Mouse (Mus musculus): ENCODE results near the gene Bri3. TPM values are rescaled to one million over a fixed set of nuclear protein-coding genes. Genes with fewer than 3 reads are reported as not detected.

The Bri3 gene
- polyA plus RNA-seq, 1 experiment from 2014 or later = 113 TPM

DNA sequence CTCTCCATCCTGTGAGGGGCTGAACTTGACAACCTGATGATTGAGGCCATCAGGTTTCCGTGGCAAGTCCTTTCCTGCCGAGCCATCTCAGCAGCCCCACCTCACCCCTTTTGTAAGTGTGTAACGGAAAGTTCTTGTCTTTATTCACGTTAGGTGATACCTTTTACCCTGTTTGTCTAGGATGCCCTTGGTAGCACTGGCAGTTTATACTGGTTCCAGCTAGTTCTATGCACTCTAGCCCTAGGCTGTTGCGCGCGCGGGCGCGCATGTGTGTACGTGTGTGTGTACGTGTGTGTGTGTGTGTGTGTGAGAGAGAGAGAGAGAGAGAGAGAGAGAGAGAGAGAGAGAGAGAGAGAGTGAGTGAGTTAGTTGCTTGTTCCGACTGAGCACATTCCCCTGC is 19.3 kb downstream of the Bri3 start:
- no peak for ATAC-seq (ENCODE audit: insufficient number of reproducible peaks, insufficient read depth, low FRiP score, low TSS enrichment, low read depth)
- no peak overlapping the region for H3K4me3 ChIP-seq
- no peak overlapping the region for H3K9ac ChIP-seq
- H3K9me3 ChIP-seq = no peaks in the 10 kb centered on the region
- peaks cover 59% of the 10 kb centered on the region for H3K36me3 ChIP-seq
- H3K4me1 ChIP-seq = peaks cover 41% of the 10 kb centered on the region
- H3K27me3 ChIP-seq = no peaks in the 10 kb centered on the region
- 82% methylated on average over 13 of the region's 13 CpGs for WGBS
- no peak overlapping the region for H3K4me2 ChIP-seq
- no peak overlapping the region for H3K27ac ChIP-seq

DNA sequence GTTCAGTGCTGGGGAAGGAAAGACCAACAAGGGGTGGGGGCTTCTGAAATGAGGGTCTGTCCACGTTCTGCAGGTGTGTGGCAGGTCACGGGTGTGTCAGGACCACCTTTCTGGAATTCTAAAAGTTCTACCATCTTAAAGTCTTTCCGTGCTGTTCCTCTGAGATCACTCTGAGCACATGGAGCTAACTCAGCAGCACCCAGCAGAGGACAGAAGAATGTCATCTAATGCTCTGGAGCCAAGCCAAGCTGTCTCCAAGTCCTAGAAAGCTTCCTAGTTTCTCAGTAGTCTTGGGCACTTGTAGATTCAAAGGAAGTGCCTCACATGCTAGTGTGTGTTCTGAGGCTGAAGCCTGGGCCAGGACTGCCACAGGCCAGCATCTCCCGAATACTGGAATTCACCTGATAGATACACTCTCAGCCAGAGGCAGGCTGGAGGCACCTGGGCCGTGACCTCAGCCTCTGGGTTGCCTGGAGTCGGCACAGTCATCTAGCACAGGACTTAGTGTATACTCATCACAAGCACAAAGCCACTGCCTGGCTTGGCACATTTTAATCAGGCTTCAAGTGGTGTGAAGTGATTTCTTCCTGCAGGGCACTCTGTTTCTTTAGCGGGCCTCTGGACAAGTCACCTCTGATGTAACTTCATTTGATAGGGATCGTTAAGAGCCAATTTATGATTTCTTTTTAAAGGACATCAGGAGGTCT is 23.5 kb downstream of the Bri3 start:
- ATAC-seq (ENCODE audit: insufficient number of reproducible peaks, insufficient read depth, low FRiP score, low TSS enrichment, low read depth) = no peak
- no peak overlapping the region for H3K27ac ChIP-seq
- H3K36me3 ChIP-seq = peaks cover 56% of the 10 kb centered on the region
- H3K4me3 ChIP-seq = no peak overlapping the region
- 77% methylated on average over 8 of the region's 8 CpGs for WGBS
- H3K4me1 ChIP-seq = peaks cover 8% of the 10 kb centered on the region
- H3K9me3 ChIP-seq = no peaks in the 10 kb centered on the region
- H3K27me3 ChIP-seq = no peaks in the 10 kb centered on the region
- H3K9ac ChIP-seq = no peak overlapping the region
- H3K4me2 ChIP-seq = no peak overlapping the region

DNA sequence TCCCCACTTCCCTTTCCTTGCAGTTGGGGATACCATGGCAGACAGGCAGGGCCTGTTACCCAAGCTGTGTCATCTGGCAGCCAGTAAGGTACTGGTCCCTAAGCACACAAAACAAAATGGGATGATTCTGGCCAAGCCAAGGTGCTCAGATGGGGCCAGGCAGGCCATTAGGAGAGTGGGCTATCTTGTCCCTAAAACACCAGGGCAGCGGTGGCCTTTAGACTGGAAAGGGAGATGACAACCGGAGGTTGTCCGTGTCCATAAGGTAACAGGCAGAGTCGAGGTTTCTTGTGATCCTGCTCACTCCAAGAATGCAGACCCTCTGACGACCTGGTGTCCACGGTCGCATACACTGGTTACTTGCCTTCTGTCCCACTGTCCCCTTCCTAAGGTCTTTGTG is 25.7 kb downstream of the Bri3 start:
- Histone ChIP-seq H3K9me3 (no peaks in the 10 kb centered on the region), H3K4me3 (no peak overlapping the region), H3K4me2 (no peak overlapping the region), H3K36me3 (peaks cover 43% of the 10 kb centered on the region), H3K27me3 (no peaks in the 10 kb centered on the region), H3K27ac (no peak overlapping the region), H3K4me1 (no peaks in the 10 kb centered on the region), H3K9ac (no peak overlapping the region)
- WGBS = 90% methylated on average over 7 of the region's 7 CpGs
- ATAC-seq (ENCODE audit: insufficient number of reproducible peaks, insufficient read depth, low FRiP score, low TSS enrichment, low read depth) = no peak

DNA sequence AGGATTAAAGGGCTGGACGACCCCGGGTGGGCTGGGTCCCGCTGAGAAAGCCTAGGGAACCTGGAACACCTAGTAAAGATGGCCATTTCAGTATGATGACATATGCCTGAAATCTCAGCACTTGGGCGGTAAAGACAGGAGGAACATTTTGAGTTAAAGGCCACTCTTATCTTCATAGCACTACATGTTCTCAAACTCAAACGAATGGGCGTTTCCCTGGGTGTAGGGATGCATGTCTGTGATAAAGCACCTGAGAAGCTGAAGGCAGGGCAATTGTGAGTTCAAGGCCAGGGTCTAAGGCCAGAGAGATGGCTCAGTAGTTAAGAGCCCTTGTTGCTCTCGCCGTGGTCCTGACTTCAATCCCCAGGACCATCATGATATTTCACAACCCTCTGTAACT is 26.2 kb downstream of the Bri3 start:
- no peak for ATAC-seq (ENCODE audit: insufficient number of reproducible peaks, insufficient read depth, low FRiP score, low TSS enrichment, low read depth)
- Histone ChIP-seq H3K4me2 (no peak overlapping the region), H3K27ac (no peak overlapping the region), H3K9me3 (no peaks in the 10 kb centered on the region), H3K27me3 (no peaks in the 10 kb centered on the region), H3K4me3 (no peak overlapping the region), H3K9ac (no peak overlapping the region), H3K36me3 (peaks cover 40% of the 10 kb centered on the region), H3K4me1 (no peaks in the 10 kb centered on the region)
- 95% methylated on average over 8 of the region's 8 CpGs for WGBS

DNA sequence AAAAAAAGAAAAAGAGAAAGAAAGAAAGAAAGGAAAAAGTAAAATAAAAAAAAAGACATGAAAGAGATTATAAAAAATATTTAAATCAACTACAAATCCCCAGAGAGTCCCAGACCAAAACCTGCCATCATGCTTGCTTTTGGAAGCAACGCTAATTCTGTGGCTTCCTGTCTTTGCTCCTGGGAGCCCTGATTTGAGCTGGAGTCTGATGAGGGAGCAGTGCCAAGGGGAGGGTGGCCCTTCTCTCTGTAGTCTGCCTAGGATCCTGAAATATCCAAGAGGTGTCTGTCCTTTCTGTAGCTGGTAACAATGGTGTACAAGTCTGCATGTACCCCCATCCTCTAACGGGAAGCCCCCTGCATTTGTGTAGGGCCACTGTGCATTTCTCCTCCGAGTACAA is 26.9 kb downstream of the Bri3 start:
- Histone ChIP-seq H3K4me2 (no peak overlapping the region), H3K9me3 (no peaks in the 10 kb centered on the region), H3K9ac (no peak overlapping the region), H3K27ac (no peak overlapping the region), H3K27me3 (no peaks in the 10 kb centered on the region), H3K4me1 (no peaks in the 10 kb centered on the region), H3K36me3 (peaks cover 35% of the 10 kb centered on the region), H3K4me3 (no peak overlapping the region)
- 75% methylated on average over 3 of the region's 3 CpGs for WGBS
- no peak for ATAC-seq (ENCODE audit: insufficient number of reproducible peaks, insufficient read depth, low FRiP score, low TSS enrichment, low read depth)

DNA sequence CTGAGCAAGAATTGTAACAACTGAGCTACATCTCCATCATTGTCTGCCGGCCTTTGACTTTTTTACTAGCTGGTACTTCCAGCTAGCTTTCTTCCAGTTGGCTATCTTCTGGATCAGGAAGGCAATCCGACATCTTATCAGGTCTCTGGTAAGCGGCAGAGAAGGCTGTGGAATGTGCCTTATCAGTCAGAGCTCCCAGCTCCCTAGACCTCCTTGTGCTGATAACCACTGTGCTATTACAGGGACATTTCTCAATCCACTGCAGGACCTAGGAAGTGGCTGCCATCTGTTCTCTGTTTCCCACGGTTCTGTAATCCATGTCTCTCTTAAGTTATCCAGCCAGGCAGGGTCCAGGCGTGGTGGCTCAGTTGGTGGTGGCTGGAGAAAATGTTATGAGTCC is 27.5 kb downstream of the Bri3 start:
- Histone ChIP-seq H3K4me2 (no peak overlapping the region), H3K27me3 (no peaks in the 10 kb centered on the region), H3K36me3 (peaks cover 30% of the 10 kb centered on the region), H3K4me3 (no peak overlapping the region), H3K9me3 (no peaks in the 10 kb centered on the region), H3K27ac (no peak overlapping the region), H3K4me1 (no peaks in the 10 kb centered on the region), H3K9ac (no peak overlapping the region)
- WGBS = 66% methylated on average over 5 of the region's 5 CpGs
- no peak for ATAC-seq (ENCODE audit: insufficient number of reproducible peaks, insufficient read depth, low FRiP score, low TSS enrichment, low read depth)

DNA sequence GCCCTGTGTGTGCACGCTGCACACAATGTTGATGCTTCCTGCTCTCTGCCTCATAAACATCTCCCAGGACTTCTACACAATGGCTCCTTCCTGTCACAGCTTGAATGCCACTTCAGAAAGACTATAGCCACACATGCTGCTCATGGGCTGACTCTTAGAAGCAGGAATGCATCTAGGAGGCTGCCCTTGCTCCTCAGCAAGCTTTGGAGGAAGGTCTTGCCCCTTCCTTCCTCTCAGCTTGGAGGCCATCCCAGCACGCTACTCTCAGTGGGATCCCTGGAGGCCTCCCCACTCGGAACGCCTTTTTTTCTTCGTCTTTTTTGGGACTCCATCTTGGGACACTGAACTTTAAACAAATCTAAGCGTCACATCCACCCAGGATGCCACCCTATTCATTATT is 30.7 kb downstream of the Bri3 start:
- H3K9me3 ChIP-seq = no peaks in the 10 kb centered on the region
- 74% methylated on average over 6 of the region's 6 CpGs for WGBS
- no peaks in the 10 kb centered on the region for H3K27me3 ChIP-seq
- no peak overlapping the region for H3K4me3 ChIP-seq
- no peak overlapping the region for H3K9ac ChIP-seq
- no peak overlapping the region for H3K27ac ChIP-seq
- H3K36me3 ChIP-seq = peaks cover 28% of the 10 kb centered on the region
- ATAC-seq (ENCODE audit: insufficient number of reproducible peaks, insufficient read depth, low FRiP score, low TSS enrichment, low read depth) = no peak
- no peaks in the 10 kb centered on the region for H3K4me1 ChIP-seq
- H3K4me2 ChIP-seq = no peak overlapping the region

DNA sequence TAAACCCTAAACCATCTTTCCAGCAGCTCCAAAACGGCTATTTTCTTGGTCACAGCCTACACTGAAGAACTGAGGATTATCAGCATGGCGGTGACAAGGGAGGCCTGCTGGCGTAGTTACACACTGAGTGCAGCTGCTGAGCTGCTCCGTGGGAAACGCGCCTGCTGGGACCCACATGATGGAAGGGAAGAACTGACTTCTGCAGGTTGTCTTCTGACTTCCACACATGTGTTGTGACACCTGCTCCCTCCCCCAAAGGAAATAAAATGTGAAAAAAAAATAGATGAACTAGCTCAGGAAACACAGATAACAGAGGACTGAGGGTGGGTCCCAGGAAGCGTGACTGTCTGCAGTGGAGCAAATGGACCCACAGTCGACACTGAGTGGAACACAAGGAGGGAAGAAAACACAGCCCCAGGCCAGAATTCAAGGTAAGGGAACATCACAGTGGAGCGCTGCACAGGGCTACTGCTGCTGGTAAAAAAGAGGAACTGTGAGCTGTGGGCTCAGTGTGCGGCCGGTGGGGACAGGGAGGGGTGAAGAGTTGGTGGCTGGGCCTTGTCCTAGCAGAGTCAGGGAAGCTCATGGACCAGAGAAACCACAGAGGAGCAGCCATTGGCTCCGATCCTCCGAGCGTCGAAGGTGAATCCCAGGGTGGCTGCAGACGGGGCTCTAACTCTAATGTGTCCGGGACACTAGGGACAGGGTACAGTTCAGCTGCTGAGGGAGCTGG is 32.8 kb downstream of the Bri3 start:
- WGBS = 86% methylated on average over 17 of the region's 17 CpGs
- no peak overlapping the region for H3K4me2 ChIP-seq
- ATAC-seq (ENCODE audit: insufficient number of reproducible peaks, insufficient read depth, low FRiP score, low TSS enrichment, low read depth) = no peak
- H3K9me3 ChIP-seq = no peaks in the 10 kb centered on the region
- no peak overlapping the region for H3K4me3 ChIP-seq
- H3K27me3 ChIP-seq = no peaks in the 10 kb centered on the region
- no peaks in the 10 kb centered on the region for H3K4me1 ChIP-seq
- no peak overlapping the region for H3K9ac ChIP-seq
- peaks cover 27% of the 10 kb centered on the region for H3K36me3 ChIP-seq
- H3K27ac ChIP-seq = no peak overlapping the region

DNA sequence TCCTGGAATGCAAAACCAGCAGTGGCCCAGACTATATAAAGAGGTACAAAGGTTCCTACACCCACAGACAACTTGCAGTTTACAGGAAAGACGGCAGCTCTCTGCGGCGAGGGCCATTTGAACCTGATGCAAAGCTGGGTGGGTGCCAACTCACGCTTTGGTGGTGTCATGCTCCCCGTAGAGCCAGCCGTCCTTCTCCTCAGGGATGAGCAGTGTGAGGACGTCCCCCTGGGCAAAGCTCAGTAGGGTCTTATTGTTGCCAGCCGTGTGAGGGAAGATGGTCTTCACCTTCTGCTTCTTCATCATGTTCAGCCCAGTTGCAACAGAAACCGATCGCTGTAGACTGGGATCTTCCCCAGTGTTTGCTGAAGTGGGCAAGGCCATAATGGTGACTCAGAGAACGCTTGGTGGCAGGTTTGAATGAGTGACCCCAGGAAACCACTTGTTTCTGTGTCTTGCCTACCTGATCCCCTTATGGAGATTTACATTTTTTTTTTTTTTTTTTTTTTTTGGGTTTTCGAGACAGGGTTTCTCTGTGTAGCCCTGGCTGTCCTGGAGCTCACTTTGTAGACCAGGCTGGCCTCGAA is 34.2 kb downstream of the Bri3 start:
- Histone ChIP-seq H3K4me3 (no peak overlapping the region), H3K27ac (no peak overlapping the region), H3K4me2 (no peak overlapping the region), H3K9me3 (no peaks in the 10 kb centered on the region), H3K4me1 (no peaks in the 10 kb centered on the region), H3K36me3 (peaks cover 27% of the 10 kb centered on the region), H3K9ac (no peak overlapping the region), H3K27me3 (no peaks in the 10 kb centered on the region)
- 91% methylated on average over 12 of the region's 13 CpGs for WGBS
- ATAC-seq (ENCODE audit: insufficient number of reproducible peaks, insufficient read depth, low FRiP score, low TSS enrichment, low read depth) = no peak

DNA sequence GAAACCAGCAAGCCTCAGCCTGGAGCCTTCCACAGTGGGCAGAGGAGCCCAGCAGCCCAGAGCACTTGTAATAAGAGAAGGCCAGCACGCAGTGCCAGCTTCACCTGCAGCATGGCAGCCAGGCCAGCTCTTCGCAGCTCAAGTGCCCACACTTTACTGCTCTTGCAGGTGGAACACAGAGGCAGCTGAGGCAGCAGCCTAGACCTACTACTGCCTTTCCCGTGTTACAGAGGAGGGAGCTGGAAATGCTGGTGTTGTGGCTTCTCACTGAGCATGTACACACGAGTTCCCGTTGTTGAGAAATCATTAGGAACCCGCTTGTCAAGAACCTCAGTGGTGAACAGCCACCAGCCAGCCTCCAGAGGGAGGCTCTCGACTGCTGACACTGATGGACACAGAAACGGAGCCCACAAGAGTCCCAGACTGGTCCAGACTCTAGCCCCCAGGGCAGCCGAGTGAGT is 34.9 kb downstream of the Bri3 start:
- Histone ChIP-seq H3K4me2 (no peak overlapping the region), H3K27ac (no peak overlapping the region), H3K4me3 (no peak overlapping the region), H3K27me3 (no peaks in the 10 kb centered on the region), H3K9me3 (no peaks in the 10 kb centered on the region), H3K9ac (no peak overlapping the region), H3K4me1 (no peaks in the 10 kb centered on the region), H3K36me3 (peaks cover 27% of the 10 kb centered on the region)
- no peak for ATAC-seq (ENCODE audit: insufficient number of reproducible peaks, insufficient read depth, low FRiP score, low TSS enrichment, low read depth)
- 72% methylated on average over 9 of the region's 9 CpGs for WGBS

DNA sequence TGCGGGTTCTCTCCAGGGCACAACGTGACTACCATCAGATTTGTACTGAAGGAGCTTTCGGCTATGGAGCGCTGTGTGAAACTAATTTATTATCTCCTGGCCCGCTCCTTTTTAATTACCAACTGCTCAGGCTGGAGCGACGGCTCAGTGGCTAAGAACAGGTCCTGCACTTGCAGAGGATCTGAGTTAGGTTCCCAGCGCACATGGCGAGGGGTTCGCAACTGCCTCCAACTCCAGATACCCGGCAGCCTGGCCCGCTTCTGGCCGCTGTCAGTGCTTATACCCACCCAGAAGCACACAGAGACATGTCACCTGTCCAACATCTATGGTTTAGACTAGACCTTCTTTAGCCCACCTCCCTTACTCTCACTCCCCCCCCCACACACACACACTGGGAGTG is 35.7 kb downstream of the Bri3 start:
- Histone ChIP-seq H3K4me1 (no peaks in the 10 kb centered on the region), H3K36me3 (peaks cover 28% of the 10 kb centered on the region), H3K4me2 (no peak overlapping the region), H3K9me3 (no peaks in the 10 kb centered on the region), H3K9ac (no peak overlapping the region), H3K4me3 (no peak overlapping the region), H3K27me3 (no peaks in the 10 kb centered on the region), H3K27ac (no peak overlapping the region)
- WGBS = 97% methylated on average over 13 of the region's 13 CpGs
- no peak for ATAC-seq (ENCODE audit: insufficient number of reproducible peaks, insufficient read depth, low FRiP score, low TSS enrichment, low read depth)

All from embryonic facial prominence, embryonic 13.5 days (tissue).